Mouse (Mus musculus) CH12.LX (cell line): ENCODE measurements at regions not wholly inside any gene's neighbourhood (a gene's known extent, or its start where the extent isn't known, plus 50 kb on each side); places are given as distances from the start of the nearest gene placed in this dataset.

Experiments
- CHD2 ChIP-seq: IDR thresholded peaks from 2 replicates; pipeline ENCODE4 v1.6.1; 2011; ENCODE audit warnings: low read length, improper control_type of control experiment
- CTCF ChIP-seq, 2 experiments: IDR thresholded peaks in 1 of 2; conservative IDR thresholded peaks in 1 of 2; 2 replicates each; pipeline ENCODE4 v1.5.1; 2011 to 2012; ENCODE audit warnings: low read depth in 2 of 2, low read length in 2 of 2, improper control_type of control experiment in 1 of 2, inconsistent platforms in 1 of 2, mild to moderate bottlenecking in 1 of 2, moderate library complexity in 1 of 2
- E2F4 ChIP-seq: IDR thresholded peaks from 2 replicates; pipeline ENCODE4 v1.6.1; 2011; ENCODE audit warnings: low read depth, low read length, improper control_type of control experiment; ENCODE audit not compliant: insufficient replicate concordance
- GABPA ChIP-seq: IDR thresholded peaks from 2 replicates; pipeline ENCODE4 v1.6.1; 2012; ENCODE audit warnings: low read depth, low read length, improper control_type of control experiment, inconsistent platforms; ENCODE audit not compliant: insufficient replicate concordance
- JUND ChIP-seq: conservative IDR thresholded peaks from 2 replicates; pipeline ENCODE4 v1.6.1; 2011; ENCODE audit warnings: low read depth, low read length, improper control_type of control experiment
- MAFK ChIP-seq: IDR thresholded peaks from 2 replicates; pipeline ENCODE4 v1.6.1; 2011; ENCODE audit warnings: low read length, improper control_type of control experiment; ENCODE audit not compliant: insufficient replicate concordance
- MAX ChIP-seq: IDR thresholded peaks from 2 replicates; pipeline ENCODE4 v1.6.1; 2011; ENCODE audit warnings: low read length, improper control_type of control experiment
- NELFE ChIP-seq: IDR thresholded peaks from 2 replicates; pipeline ENCODE4 v1.6.1; 2011; ENCODE audit warnings: low read depth, low read length, improper control_type of control experiment
- RAD21 ChIP-seq: IDR thresholded peaks from 2 replicates; pipeline ENCODE4 v1.6.1; 2011; ENCODE audit warnings: low read depth, mild to moderate bottlenecking, low read length, improper control_type of control experiment, moderate library complexity
- RCOR1 ChIP-seq: conservative IDR thresholded peaks from 2 replicates; pipeline ENCODE4 v1.6.1; 2012; ENCODE audit warnings: low read depth, mild to moderate bottlenecking, inconsistent platforms, low read length, improper control_type of control experiment
- USF1 ChIP-seq: IDR thresholded peaks from 2 replicates; pipeline ENCODE4 v1.6.1; 2014; ENCODE audit warnings: low read depth, mild to moderate bottlenecking, inconsistent platforms, low read length, improper control_type of control experiment
- ZC3H11A ChIP-seq: IDR thresholded peaks from 2 replicates; pipeline ENCODE4 v1.6.1; 2012; ENCODE audit warnings: low read depth, mild to moderate bottlenecking, inconsistent platforms, low read length, improper control_type of control experiment

GRCm38 (mm10) chr13:64000303-64000702 lies 88.7 kb downstream of the Hsd17b3 start:
- no peak for TF ChIP-seq GABPA
- TF ChIP-seq CTCF (conservative IDR thresholded peaks at IDR 0.05 in 1 of 2, IDR thresholded peaks at IDR 0.05 in 1 of 2; ENCODE audit: low read depth in 2 of 2, low read length in 2 of 2) = no peak
- no peak for TF ChIP-seq USF1
- no peak for TF ChIP-seq MAFK
- no peak for TF ChIP-seq RCOR1
- TF ChIP-seq MAX = no peak
- TF ChIP-seq JUND = no peak
- no peak for TF ChIP-seq RAD21
- no peak for TF ChIP-seq E2F4
- no peak for TF ChIP-seq CHD2
- no peak for TF ChIP-seq NELFE
- no peak for TF ChIP-seq ZC3H11A
